Mouse (Mus musculus) cerebellum, adult 9-11 months (tissue): ENCODE data around the gene Nr1h4.

Experiments used
- DNase-seq: peaks from one replicate; pipeline ENCODE4 v3.0.0; 2022

Gene Nr1h4

GRCm38 (mm10) chr10:89520381-89520780, 13.0 kb downstream of the Nr1h4 start:
- DNase-seq: no peak

- DNase-seq: no peak
Measured at GRCm38 (mm10) chr10:89519226-89519625, 14.2 kb downstream of the Nr1h4 start.

- DNase-seq: no peak
Measured at GRCm38 (mm10) chr10:89518365-89518764, 15.0 kb downstream of the Nr1h4 start.

- no peak for DNase-seq
Measured at GRCm38 (mm10) chr10:89515813-89516212, 17.6 kb downstream of the Nr1h4 start.

GRCm38 (mm10) chr10:89512562-89512961, 20.8 kb downstream of the Nr1h4 start:
- DNase-seq: no peak

GRCm38 (mm10) chr10:89510547-89510946, 22.8 kb downstream of the Nr1h4 start:
- DNase-seq: no peak

- DNase-seq: no peak
Measured at GRCm38 (mm10) chr10:89508567-89508966, 24.8 kb downstream of the Nr1h4 start.

GRCm38 (mm10) chr10:89506479-89506878, 26.9 kb downstream of the Nr1h4 start:
- no peak for DNase-seq

GRCm38 (mm10) chr10:89505592-89505955, 27.8 kb downstream of the Nr1h4 start:
- DNase-seq: no peak

- DNase-seq: no peak
Measured at GRCm38 (mm10) chr10:89504952-89505591, 28.3 kb downstream of the Nr1h4 start.

- no peak for DNase-seq
Measured at GRCm38 (mm10) chr10:89502986-89503560, 30.3 kb downstream of the Nr1h4 start.

- DNase-seq: no peak
Measured at GRCm38 (mm10) chr10:89501902-89502301, 31.5 kb downstream of the Nr1h4 start.

- no peak for DNase-seq
Measured at GRCm38 (mm10) chr10:89495537-89495936, 37.8 kb downstream of the Nr1h4 start.

- no peak for DNase-seq
Measured at GRCm38 (mm10) chr10:89491321-89491720, 42.1 kb downstream of the Nr1h4 start.

GRCm38 (mm10) chr10:89490250-89490649, 43.1 kb downstream of the Nr1h4 start:
- DNase-seq: no peak

GRCm38 (mm10) chr10:89489459-89489858, 43.9 kb downstream of the Nr1h4 start:
- DNase-seq: no peak

GRCm38 (mm10) chr10:89486995-89487742, 46.2 kb downstream of the Nr1h4 start:
- no peak for DNase-seq

GRCm38 (mm10) chr10:89484907-89485306, 48.5 kb downstream of the Nr1h4 start:
- DNase-seq: no peak

GRCm38 (mm10) chr10:89483812-89484602, 49.4 kb downstream of the Nr1h4 start:
- DNase-seq: no peak

- no peak for DNase-seq
Measured at GRCm38 (mm10) chr10:89483113-89483512, 50.3 kb downstream of the Nr1h4 start.

GRCm38 (mm10) chr10:89482142-89482681, 51.2 kb downstream of the Nr1h4 start:
- no peak for DNase-seq

GRCm38 (mm10) chr10:89481638-89482037, 51.7 kb downstream of the Nr1h4 start:
- no peak for DNase-seq

GRCm38 (mm10) chr10:89478766-89479165, 54.6 kb downstream of the Nr1h4 start:
- no peak for DNase-seq
